Mouse (Mus musculus): ENCODE measurements around the gene Cox10. TPM values are rescaled to one million over a fixed set of nuclear protein-coding genes. Genes with fewer than 3 reads are reported as not detected.
A peak's percentile ranks its signal among the peaks of the same experiment; 100 is the strongest.

The Cox10 gene
- polyA plus RNA-seq, 1 experiment, result 32.9 TPM

GRCm38 (mm10) chr11:63925161-63925582 lies 154.1 kb downstream of the Cox10 start:
- Histone ChIP-seq H3K4me3 (ENCODE audit: insufficient read depth, low read depth, low read length) (peak overlapping the region; percentile 51), H3K27ac (replicated peaks; ENCODE audit: low read depth, low read length) (no peak overlapping the region), H3K4me1 (ENCODE audit: control insufficient read depth, insufficient read depth, insufficient read length, low read length) (no peaks in the 10 kb centered on the region)

DNA sequence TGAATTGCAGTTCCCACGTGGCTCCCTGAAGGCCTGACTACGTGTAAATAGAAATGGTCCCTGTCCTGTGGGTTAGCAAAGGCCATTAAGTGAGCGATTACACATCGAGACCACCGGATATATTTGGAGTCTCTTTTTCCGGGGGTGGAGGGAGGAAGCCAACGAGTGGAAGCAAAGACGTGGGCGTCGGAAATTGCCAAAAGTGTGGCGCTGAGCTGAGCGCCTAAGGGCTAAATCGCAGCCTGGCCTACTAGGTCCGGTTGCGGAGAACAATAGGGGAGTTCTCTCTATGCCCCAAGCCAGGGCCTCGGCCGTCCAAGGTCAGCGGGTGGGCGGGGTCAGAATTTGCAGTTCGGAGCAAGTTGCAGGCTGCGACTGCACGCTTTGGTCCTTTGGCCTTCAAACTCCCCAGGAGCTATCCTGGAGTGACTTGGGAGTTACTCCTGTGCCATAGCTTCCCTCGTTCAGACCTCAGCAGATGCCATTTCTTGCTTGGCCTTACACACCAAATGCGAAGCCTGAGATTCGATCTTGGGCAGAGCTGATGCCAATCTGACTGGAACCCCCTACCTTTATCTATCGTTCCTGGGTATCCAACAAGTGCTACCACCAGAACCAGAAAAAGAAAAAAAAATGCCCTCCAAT lies 154.9 kb downstream of the Cox10 start:
- H3K4me1 ChIP-seq (ENCODE audit: control insufficient read depth, insufficient read depth, insufficient read length, low read length), result no peaks in the 10 kb centered on the region
- no peak overlapping the region for H3K4me3 ChIP-seq (ENCODE audit: insufficient read depth, low read depth, low read length)
- H3K27ac ChIP-seq (replicated peaks; ENCODE audit: low read depth, low read length), result no peak overlapping the region

DNA sequence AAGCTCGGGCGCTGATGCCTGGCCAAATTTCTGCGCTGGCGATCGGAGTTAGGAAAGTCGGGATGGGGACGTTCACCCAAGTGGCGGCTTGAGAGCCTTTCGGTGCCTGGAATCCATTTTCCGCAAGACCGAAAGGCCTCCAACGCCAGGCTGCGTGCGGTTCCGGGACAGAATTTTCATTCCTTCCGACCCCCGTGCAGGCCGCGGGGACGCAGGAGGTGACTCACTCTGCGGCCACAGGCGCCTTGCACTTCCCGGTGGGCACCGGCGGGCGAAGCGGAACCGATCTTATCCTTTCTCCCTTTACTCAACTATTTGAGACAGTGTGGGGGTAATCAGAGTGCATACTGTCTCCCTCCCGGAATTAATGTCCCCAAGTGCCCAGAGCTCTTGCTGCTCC lies 155.9 kb downstream of the Cox10 start:
- H3K4me3 ChIP-seq (ENCODE audit: insufficient read depth, low read depth, low read length), result peak overlapping the region; percentile 12; the same call in 1 of the 2 replicates
- H3K4me1 ChIP-seq (ENCODE audit: control insufficient read depth, insufficient read depth, insufficient read length, low read length), result no peaks in the 10 kb centered on the region
- H3K27ac ChIP-seq (replicated peaks; ENCODE audit: low read depth, low read length), result no peak overlapping the region

DNA sequence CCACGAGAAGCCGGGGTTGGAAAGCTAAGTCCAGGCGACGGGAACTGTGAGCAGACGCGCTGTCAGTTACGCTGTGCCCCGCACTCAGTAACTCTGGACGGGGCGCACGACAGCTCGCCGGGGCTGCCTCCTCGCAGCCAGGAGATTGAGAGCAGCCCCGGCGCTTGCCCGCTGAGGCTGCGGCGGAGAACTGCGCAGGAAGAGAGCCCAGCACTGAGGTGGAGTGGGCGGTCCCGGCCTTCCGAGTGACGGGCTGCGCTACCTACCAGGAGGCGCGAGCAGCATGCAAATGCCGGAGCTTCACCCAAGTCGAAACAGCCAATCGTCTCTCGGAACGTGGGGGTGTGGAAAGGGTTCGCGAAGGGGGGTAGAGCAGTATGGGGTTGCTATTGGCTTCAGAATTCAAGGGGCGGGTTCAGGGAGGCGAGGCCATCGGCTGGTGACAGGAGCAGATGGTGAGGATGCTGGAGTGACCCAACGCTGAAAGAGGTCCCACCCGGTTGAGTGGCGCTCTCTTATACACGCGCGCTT lies 157.1 kb downstream of the Cox10 start, which contains the start of gene Hs3st3b1:
Gene Hs3st3b1 (minus strand): TSS at position 200 of the 531 bp plus-strand sequence.
- Histone ChIP-seq H3K27ac (replicated peaks; ENCODE audit: low read depth, low read length) (no peak within 1 kb of the TSS), H3K4me1 (ENCODE audit: control insufficient read depth, insufficient read depth, insufficient read length, low read length) (no peaks in the 10 kb centered on the region), H3K4me3 (ENCODE audit: insufficient read depth, low read depth, low read length) (peak within 1 kb of the TSS; percentile 64)

- Histone ChIP-seq H3K4me3 (ENCODE audit: insufficient read depth, low read depth, low read length) (peak overlapping the region; percentile 64), H3K4me1 (ENCODE audit: control insufficient read depth, insufficient read depth, insufficient read length, low read length) (no peaks in the 10 kb centered on the region), H3K27ac (replicated peaks; ENCODE audit: low read depth, low read length) (no peak overlapping the region)
Observed at GRCm38 (mm10) chr11:63921044-63921951, 158.0 kb downstream of the Cox10 start.

DNA sequence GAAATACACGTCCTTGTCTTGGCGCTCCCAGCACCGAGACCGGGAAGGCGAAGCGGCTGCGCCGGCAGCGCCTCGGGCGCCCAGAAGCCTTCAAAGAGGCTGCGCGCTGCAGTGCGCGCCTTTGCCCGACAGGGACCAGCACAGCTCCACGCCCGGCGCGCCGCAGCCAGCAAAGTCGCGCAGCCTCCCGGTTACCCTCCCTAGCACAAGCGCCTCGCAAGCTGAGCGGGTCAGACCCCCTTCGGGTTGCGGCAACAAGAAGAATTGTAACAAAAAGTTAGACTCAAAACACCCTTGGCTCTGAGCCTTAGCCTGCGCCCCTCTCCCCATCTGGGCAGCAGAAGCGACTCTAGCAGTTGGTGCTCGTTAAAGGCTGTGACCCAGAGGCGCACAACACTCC lies 158.7 kb downstream of the Cox10 start:
- Histone ChIP-seq H3K27ac (replicated peaks; ENCODE audit: low read depth, low read length) (no peak overlapping the region), H3K4me1 (ENCODE audit: control insufficient read depth, insufficient read depth, insufficient read length, low read length) (no peaks in the 10 kb centered on the region), H3K4me3 (ENCODE audit: insufficient read depth, low read depth, low read length) (peak overlapping the region; percentile 64)

GRCm38 (mm10) chr11:63919211-63920098 lies 159.8 kb downstream of the Cox10 start:
- no peaks in the 10 kb centered on the region for H3K4me1 ChIP-seq (ENCODE audit: control insufficient read depth, insufficient read depth, insufficient read length, low read length)
- H3K4me3 ChIP-seq (ENCODE audit: insufficient read depth, low read depth, low read length), result peak overlapping the region; percentile 64; the same call in 1 of the 2 replicates
- no peak overlapping the region for H3K27ac ChIP-seq (replicated peaks; ENCODE audit: low read depth, low read length)

DNA sequence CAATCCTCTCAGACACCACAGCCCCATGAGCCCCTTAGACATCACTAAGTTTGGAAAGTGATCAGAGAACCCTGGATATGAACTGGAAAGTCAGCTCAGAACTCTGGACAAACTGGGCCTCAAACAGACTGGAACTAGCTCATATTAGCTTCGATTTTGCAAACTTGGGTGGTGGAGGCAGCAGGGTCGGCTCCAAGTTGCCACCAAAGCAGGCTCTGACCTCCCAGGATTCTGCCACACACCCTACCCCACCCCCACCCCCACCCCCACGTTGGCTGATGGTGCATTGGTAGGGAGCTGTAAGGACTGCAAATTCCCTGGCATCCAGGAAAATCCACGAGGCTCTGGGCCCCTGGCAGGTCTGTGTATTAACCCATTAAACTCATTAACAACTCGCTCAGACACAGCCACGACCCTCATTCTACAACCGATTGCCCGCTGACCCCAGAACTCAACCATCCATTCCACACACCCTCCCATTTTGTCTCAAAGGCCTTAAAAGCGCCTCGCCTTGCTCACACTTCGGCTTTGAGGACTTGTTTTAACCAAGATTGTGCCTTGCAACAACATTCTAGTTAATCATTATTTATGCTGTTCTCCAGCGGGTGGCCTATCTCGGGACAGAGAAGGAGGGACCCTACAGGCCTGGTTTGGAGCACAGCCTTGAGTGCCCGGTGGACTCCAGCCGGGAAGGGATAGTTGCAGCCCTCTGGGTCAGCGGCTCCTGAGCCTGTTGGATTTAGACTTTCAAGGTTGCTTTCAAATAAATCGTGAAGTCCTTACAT lies 160.8 kb downstream of the Cox10 start:
- Histone ChIP-seq H3K4me1 (ENCODE audit: control insufficient read depth, insufficient read depth, insufficient read length, low read length) (no peaks in the 10 kb centered on the region), H3K27ac (replicated peaks; ENCODE audit: low read depth, low read length) (no peak overlapping the region), H3K4me3 (ENCODE audit: insufficient read depth, low read depth, low read length) (no peak overlapping the region)

DNA sequence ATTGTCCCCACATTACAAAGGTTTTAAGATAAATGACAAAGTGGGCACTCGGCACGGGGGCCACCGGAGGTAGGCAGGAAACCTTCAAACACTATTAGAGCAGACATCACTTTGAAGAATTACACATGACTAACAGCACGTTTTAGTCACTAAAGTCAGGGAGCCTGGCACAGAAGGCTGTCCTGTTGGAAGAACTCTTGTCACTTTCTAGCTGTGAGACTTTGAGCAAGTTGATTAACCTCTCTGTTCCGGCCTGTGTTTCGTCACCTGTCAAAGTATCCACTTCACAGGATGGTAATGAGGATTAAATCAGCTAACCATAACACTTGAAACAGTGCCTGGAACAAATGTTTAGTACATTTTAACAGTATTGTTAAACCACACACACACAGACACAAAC lies 161.7 kb downstream of the Cox10 start:
- Histone ChIP-seq H3K27ac (replicated peaks; ENCODE audit: low read depth, low read length) (no peak overlapping the region), H3K4me3 (ENCODE audit: insufficient read depth, low read depth, low read length) (no peak overlapping the region)

DNA sequence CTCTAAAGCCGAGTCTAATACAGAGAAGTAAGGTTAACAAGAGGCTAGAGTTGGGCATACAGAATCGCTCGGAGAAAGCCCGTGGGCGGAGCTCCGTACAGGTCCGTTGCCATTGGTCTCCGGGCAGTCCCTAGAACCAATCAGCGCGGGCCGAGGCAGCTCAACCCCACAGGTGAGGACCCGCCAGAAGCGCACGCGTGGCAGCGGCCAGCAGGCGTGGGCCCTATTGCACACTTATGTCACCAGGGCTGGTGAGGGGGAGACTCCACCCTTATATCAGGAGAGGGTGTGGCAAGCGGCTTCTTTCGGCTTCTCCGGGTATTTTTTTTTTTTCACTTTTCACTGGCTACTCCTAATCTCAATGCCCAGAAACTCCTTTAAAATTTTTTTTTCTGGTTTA lies 164.9 kb downstream of the Cox10 start:
- H3K4me1 ChIP-seq (ENCODE audit: control insufficient read depth, insufficient read depth, insufficient read length, low read length), result no peaks in the 10 kb centered on the region
- H3K27ac ChIP-seq (replicated peaks; ENCODE audit: low read depth, low read length), result no peak overlapping the region
- peak overlapping the region; percentile 48 for H3K4me3 ChIP-seq (ENCODE audit: insufficient read depth, low read depth, low read length)

More for the DNA sequence above, 161.7 kb downstream of the Cox10 start:
- H3K4me1 ChIP-seq (ENCODE audit: control insufficient read depth, insufficient read depth, insufficient read length, low read length), result no peaks in the 10 kb centered on the region

DNA sequence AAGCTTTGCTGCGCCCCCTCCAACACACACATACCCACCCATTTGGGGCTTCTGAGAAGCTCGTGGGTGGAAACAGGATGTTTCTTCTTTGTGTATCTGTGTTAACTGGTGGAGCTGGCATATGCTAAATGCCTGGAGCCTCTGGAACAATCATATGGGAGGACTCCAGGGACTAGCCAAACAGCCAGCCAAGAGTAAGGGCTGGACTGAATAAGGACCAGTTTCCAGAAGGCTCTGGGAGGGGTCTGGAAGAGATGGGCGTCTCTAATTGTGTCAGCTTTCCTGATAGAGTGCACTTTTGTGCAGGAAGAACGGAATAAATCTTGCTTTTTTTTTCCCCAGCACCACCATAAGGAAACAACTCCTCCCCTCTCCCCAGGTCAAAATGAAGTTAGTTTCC lies 165.3 kb downstream of the Cox10 start:
- Histone ChIP-seq H3K27ac (replicated peaks; ENCODE audit: low read depth, low read length) (no peak overlapping the region), H3K4me1 (ENCODE audit: control insufficient read depth, insufficient read depth, insufficient read length, low read length) (no peaks in the 10 kb centered on the region), H3K4me3 (ENCODE audit: insufficient read depth, low read depth, low read length) (peak overlapping the region; percentile 48)

Data from brown adipose tissue, adult 24 weeks (tissue).